Mouse (Mus musculus): ENCODE results near the gene Lrguk.

Gene Lrguk

GRCm38 (mm10) chr6:34066790-34067189 is 37.5 kb downstream of the Lrguk start:
- no peak for DNase-seq (ENCODE audit: low read depth, low spot score)

GRCm38 (mm10) chr6:34067271-34067670 is 38.0 kb downstream of the Lrguk start:
- DNase-seq (ENCODE audit: low read depth, low spot score) = no peak

GRCm38 (mm10) chr6:34071936-34072335 is 42.7 kb downstream of the Lrguk start:
- DNase-seq (ENCODE audit: low read depth, low spot score) = no peak

- DNase-seq (ENCODE audit: low read depth, low spot score) = no peak
Measured at GRCm38 (mm10) chr6:34073931-34074442, 44.7 kb downstream of the Lrguk start.

- no peak for DNase-seq (ENCODE audit: low read depth, low spot score)
Measured at GRCm38 (mm10) chr6:34075520-34075919, 46.3 kb downstream of the Lrguk start.

GRCm38 (mm10) chr6:34083471-34083870 is 54.2 kb downstream of the Lrguk start:
- no peak for DNase-seq (ENCODE audit: low read depth, low spot score)

- DNase-seq (ENCODE audit: low read depth, low spot score) = no peak
Measured at GRCm38 (mm10) chr6:34087701-34088100, 58.5 kb downstream of the Lrguk start.

- no peak for DNase-seq (ENCODE audit: low read depth, low spot score)
Measured at GRCm38 (mm10) chr6:34088986-34089385, 59.7 kb downstream of the Lrguk start.

GRCm38 (mm10) chr6:34091537-34091936 is 62.3 kb downstream of the Lrguk start:
- DNase-seq (ENCODE audit: low read depth, low spot score) = no peak

- DNase-seq (ENCODE audit: low read depth, low spot score) = no peak
Measured at GRCm38 (mm10) chr6:34096274-34096673, 67.0 kb downstream of the Lrguk start.

- no peak for DNase-seq (ENCODE audit: low read depth, low spot score)
Measured at GRCm38 (mm10) chr6:34096905-34097304, 67.7 kb downstream of the Lrguk start.

- DNase-seq (ENCODE audit: low read depth, low spot score) = no peak
Measured at GRCm38 (mm10) chr6:34099725-34100124, 70.5 kb downstream of the Lrguk start.

- DNase-seq (ENCODE audit: low read depth, low spot score) = no peak
Measured at GRCm38 (mm10) chr6:34101531-34102396, 72.5 kb downstream of the Lrguk start.

GRCm38 (mm10) chr6:34103251-34103920 is 74.1 kb downstream of the Lrguk start:
- DNase-seq (ENCODE audit: low read depth, low spot score) = no peak

- no peak for DNase-seq (ENCODE audit: low read depth, low spot score)
Measured at GRCm38 (mm10) chr6:34110571-34110970, 81.3 kb downstream of the Lrguk start.

GRCm38 (mm10) chr6:34111406-34111805 is 82.2 kb downstream of the Lrguk start:
- no peak for DNase-seq (ENCODE audit: low read depth, low spot score)

GRCm38 (mm10) chr6:34116838-34117478 is 87.7 kb downstream of the Lrguk start:
- no peak for DNase-seq (ENCODE audit: low read depth, low spot score)

GRCm38 (mm10) chr6:34124401-34124800 is 95.2 kb downstream of the Lrguk start:
- DNase-seq (ENCODE audit: low read depth, low spot score) = no peak

- no peak for DNase-seq (ENCODE audit: low read depth, low spot score)
Measured at GRCm38 (mm10) chr6:34129261-34129660, 100.0 kb downstream of the Lrguk start.

- no peak for DNase-seq (ENCODE audit: low read depth, low spot score)
Measured at GRCm38 (mm10) chr6:34132391-34132790, 103.1 kb downstream of the Lrguk start.

- DNase-seq (ENCODE audit: low read depth, low spot score) = no peak
Measured at GRCm38 (mm10) chr6:34138366-34138765, 109.1 kb downstream of the Lrguk start.

GRCm38 (mm10) chr6:34142931-34143330 is 113.7 kb downstream of the Lrguk start:
- DNase-seq (ENCODE audit: low read depth, low spot score) = no peak

All from WW6 (cell line).